Mouse (Mus musculus): ENCODE measurements around the gene Pef1. TPM values are rescaled to one million over a fixed set of nuclear protein-coding genes. Genes with fewer than 3 reads are reported as not detected.

The Pef1 gene
- polyA plus RNA-seq, 1 experiment = 56.9 TPM

- H3K36me3 ChIP-seq (ENCODE audit: control insufficient read depth, insufficient read depth, low read length, poor library complexity, severe bottlenecking) = no peaks in the 10 kb centered on the region
- H3K9ac ChIP-seq (ENCODE audit: low read depth, poor library complexity, severe bottlenecking) = no peak within 1 kb of the TSS
- no peaks in the 10 kb centered on the region for H3K27me3 ChIP-seq (ENCODE audit: control insufficient read depth, insufficient read depth, low read length, poor library complexity, severe bottlenecking)
- no peaks in the 10 kb centered on the region for H3K9me3 ChIP-seq (replicated peaks; ENCODE audit: control insufficient read depth, insufficient read depth, low read length, poor library complexity, severe bottlenecking)
- H3K4me1 ChIP-seq (ENCODE audit: control insufficient read depth, insufficient read depth, low read length) = peaks cover 11% of the 10 kb centered on the region
- H3K27ac ChIP-seq (ENCODE audit: insufficient read depth, low read length) = peak within 1 kb of the TSS; percentile 37; the same call in 1 of the 2 replicates
- peak within 1 kb of the TSS; percentile 47 for H3K4me3 ChIP-seq (ENCODE audit: low read depth, low read length)
- TF ChIP-seq CTCF (IDR thresholded peaks at IDR 0.05; ENCODE audit: low read depth, low read length) (no peak), POLR2A (IDR thresholded peaks at IDR 0.05; ENCODE audit: insufficient read depth, low read length) (no peak), EP300 (IDR thresholded peaks at IDR 0.05; ENCODE audit: insufficient read depth, low read depth, low read length) (0 out of 2 replicates have a peak, but pooled peaks have one; percentile 29)
Measured at GRCm38 (mm10) chr4:130175072-130175711, 72.8 kb downstream of the Pef1 start, which contains the start of gene Tinagl1. TSS of gene Tinagl1 (minus strand) at chr4:130175122.

DNA sequence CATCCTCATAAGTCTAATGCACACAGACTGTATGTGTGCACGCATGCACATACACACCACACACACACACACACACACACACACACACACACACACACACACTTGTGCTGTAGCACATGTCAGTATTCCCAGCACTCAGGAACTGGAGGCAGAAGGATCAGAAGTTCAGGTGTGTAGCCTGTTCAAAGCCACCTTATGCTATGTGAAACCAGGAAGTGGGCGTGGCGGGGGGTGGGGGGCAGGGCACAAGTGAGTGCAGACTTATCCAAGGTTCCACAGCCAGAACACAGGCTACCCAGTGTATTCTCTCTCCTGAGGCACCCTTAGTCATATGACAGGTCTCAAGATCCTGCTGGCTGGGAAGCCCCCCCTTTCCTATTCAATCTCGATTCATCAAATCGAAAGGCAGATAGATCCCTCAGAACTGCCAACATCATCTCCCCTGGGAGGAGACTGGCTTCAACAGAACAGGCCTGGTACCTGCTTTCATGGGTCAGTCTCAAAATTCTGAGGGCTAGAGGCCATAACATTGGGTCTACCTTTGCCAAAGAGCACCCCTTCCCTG, 73.9 kb downstream of the Pef1 start:
- H3K36me3 ChIP-seq (ENCODE audit: control insufficient read depth, insufficient read depth, low read length, poor library complexity, severe bottlenecking) = no peaks in the 10 kb centered on the region
- no peak overlapping the region for H3K9ac ChIP-seq (ENCODE audit: low read depth, poor library complexity, severe bottlenecking)
- no peaks in the 10 kb centered on the region for H3K9me3 ChIP-seq (replicated peaks; ENCODE audit: control insufficient read depth, insufficient read depth, low read length, poor library complexity, severe bottlenecking)
- no peak for TF ChIP-seq EP300 (IDR thresholded peaks at IDR 0.05; ENCODE audit: insufficient read depth, low read depth, low read length)
- H3K27ac ChIP-seq (ENCODE audit: insufficient read depth, low read length) = no peak overlapping the region
- no peaks in the 10 kb centered on the region for H3K27me3 ChIP-seq (ENCODE audit: control insufficient read depth, insufficient read depth, low read length, poor library complexity, severe bottlenecking)
- peaks cover 11% of the 10 kb centered on the region for H3K4me1 ChIP-seq (ENCODE audit: control insufficient read depth, insufficient read depth, low read length)
- H3K4me3 ChIP-seq (ENCODE audit: low read depth, low read length) = no peak overlapping the region

- Histone ChIP-seq H3K27me3 (ENCODE audit: control insufficient read depth, insufficient read depth, low read length, poor library complexity, severe bottlenecking) (no peaks in the 10 kb centered on the region), H3K36me3 (ENCODE audit: control insufficient read depth, insufficient read depth, low read length, poor library complexity, severe bottlenecking) (no peaks in the 10 kb centered on the region), H3K4me1 (ENCODE audit: control insufficient read depth, insufficient read depth, low read length) (peaks cover 7% of the 10 kb centered on the region), H3K9ac (ENCODE audit: low read depth, poor library complexity, severe bottlenecking) (no peak overlapping the region), H3K27ac (ENCODE audit: insufficient read depth, low read length) (no peak overlapping the region), H3K4me3 (ENCODE audit: low read depth, low read length) (no peak overlapping the region), H3K9me3 (replicated peaks; ENCODE audit: control insufficient read depth, insufficient read depth, low read length, poor library complexity, severe bottlenecking) (no peaks in the 10 kb centered on the region)
- TF ChIP-seq CTCF (IDR thresholded peaks at IDR 0.05; ENCODE audit: low read depth, low read length) = no peak
- no peak for TF ChIP-seq POLR2A (IDR thresholded peaks at IDR 0.05; ENCODE audit: insufficient read depth, low read length)
Measured at GRCm38 (mm10) chr4:130177087-130177486, 74.7 kb downstream of the Pef1 start.

GRCm38 (mm10) chr4:130177536-130177935, 75.2 kb downstream of the Pef1 start:
- Histone ChIP-seq H3K9ac (ENCODE audit: low read depth, poor library complexity, severe bottlenecking) (no peak overlapping the region), H3K9me3 (replicated peaks; ENCODE audit: control insufficient read depth, insufficient read depth, low read length, poor library complexity, severe bottlenecking) (no peaks in the 10 kb centered on the region), H3K4me3 (ENCODE audit: low read depth, low read length) (no peak overlapping the region), H3K27ac (ENCODE audit: insufficient read depth, low read length) (no peak overlapping the region), H3K36me3 (ENCODE audit: control insufficient read depth, insufficient read depth, low read length, poor library complexity, severe bottlenecking) (no peaks in the 10 kb centered on the region), H3K27me3 (ENCODE audit: control insufficient read depth, insufficient read depth, low read length, poor library complexity, severe bottlenecking) (no peaks in the 10 kb centered on the region), H3K4me1 (ENCODE audit: control insufficient read depth, insufficient read depth, low read length) (peaks cover 7% of the 10 kb centered on the region)
- TF ChIP-seq POLR2A (IDR thresholded peaks at IDR 0.05; ENCODE audit: insufficient read depth, low read length) (no peak), EP300 (IDR thresholded peaks at IDR 0.05; ENCODE audit: insufficient read depth, low read depth, low read length) (no peak), CTCF (IDR thresholded peaks at IDR 0.05; ENCODE audit: low read depth, low read length) (no peak)

Other genes with a start within 250 kb of the Pef1 start
- gene Spocd1, start 173.3 kb upstream of the Pef1 start, polyA plus RNA-seq (2011; ENCODE audit: insufficient read depth, insufficient read length, low read depth, missing spikeins) = 0.25 TPM in 1 of 2 replicates, not detected in the other
- 4.9 TPM in 2 replicates for gene Adgrb2, start 117.7 kb upstream of the Pef1 start, polyA plus RNA-seq (2011; ENCODE audit: insufficient read depth, insufficient read length, low read depth, missing spikeins)
- 2.0 and 3.6 TPM in 2 replicates for gene Col16a1, start 54.7 kb upstream of the Pef1 start, polyA plus RNA-seq (2011; ENCODE audit: insufficient read depth, insufficient read length, low read depth, missing spikeins)
- 0.82 and 0.91 TPM in 2 replicates for gene Hcrtr1, start 36.8 kb downstream of the Pef1 start, polyA plus RNA-seq (2011; ENCODE audit: insufficient read depth, insufficient read length, low read depth, missing spikeins)
- 35.2 and 35.4 TPM in 2 replicates for gene Tinagl1, start 72.6 kb downstream of the Pef1 start, polyA plus RNA-seq (2011; ENCODE audit: insufficient read depth, insufficient read length, low read depth, missing spikeins)
- not detected in 2 replicates for gene Gm853, start 119.8 kb downstream of the Pef1 start, polyA plus RNA-seq (2011; ENCODE audit: insufficient read depth, insufficient read length, low read depth, missing spikeins)
- gene Serinc2, start 176.6 kb downstream of the Pef1 start, polyA plus RNA-seq (2011; ENCODE audit: insufficient read depth, insufficient read length, low read depth, missing spikeins) = 12.9 and 15.2 TPM in 2 replicates
- 803 and 870 TPM in 2 replicates for gene Fabp3, start 206.0 kb downstream of the Pef1 start, polyA plus RNA-seq (2011; ENCODE audit: insufficient read depth, insufficient read length, low read depth, missing spikeins)
- not detected in 2 replicates for gene Gm10570, start 206.1 kb downstream of the Pef1 start, polyA plus RNA-seq (2011; ENCODE audit: insufficient read depth, insufficient read length, low read depth, missing spikeins)

All from ES-Bruce4 (cell line).